Mouse (Mus musculus): Measurements from ENCODE around the gene Cadps.

DNA sequence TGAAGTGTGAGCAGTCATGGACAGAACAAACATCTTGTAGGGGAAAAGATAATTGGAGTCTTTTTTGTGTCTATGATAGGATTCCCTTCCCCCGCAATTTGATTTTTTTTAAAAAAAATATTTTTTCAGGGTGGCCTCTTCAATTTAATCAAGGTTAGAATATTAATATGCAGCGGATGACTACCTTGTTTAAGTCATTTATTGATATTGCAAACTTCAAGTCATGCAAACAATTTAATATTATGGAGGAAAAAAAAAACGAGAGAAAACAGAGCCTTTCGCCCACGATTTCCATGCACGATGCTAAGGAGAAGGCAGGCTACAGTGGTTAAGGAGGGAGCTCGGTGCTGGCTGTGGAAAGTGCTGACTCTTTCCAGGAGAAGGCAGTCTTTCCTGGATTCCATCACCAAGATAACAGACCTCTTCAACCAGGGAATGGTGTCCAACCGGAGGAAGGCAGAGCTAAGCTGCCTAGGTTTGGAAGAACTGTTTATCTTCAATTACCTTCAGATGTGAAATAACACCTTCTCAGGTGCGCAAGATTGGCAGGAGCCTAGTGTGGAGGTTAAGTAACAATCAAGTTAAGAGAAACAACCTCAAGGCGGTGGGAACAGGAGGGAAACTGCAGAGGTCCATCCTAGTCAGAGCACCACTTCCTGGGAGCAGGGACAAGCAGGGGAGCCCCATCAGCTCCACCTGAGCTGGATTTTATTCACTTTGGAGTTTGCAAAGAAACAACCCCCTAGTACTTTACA lies 483.9 kb downstream of the Cadps start:
- no peak for TF ChIP-seq CTCF (IDR thresholded peaks at IDR 0.05; ENCODE audit: insufficient read depth, low read depth, low read length)
- TF ChIP-seq POLR2A (IDR thresholded peaks at IDR 0.05; ENCODE audit: insufficient read depth, low read depth, low read length) = no peak

All from olfactory bulb, adult 2 months (tissue).